Mouse (Mus musculus): ENCODE data around the gene Tmcc1. TPM values are rescaled to one million over a fixed set of nuclear protein-coding genes. Genes with fewer than 3 reads are reported as not detected.

Tmcc1 gene
- polyA plus RNA-seq, 1 experiment from 2014 or later = 35.0 TPM

DNA sequence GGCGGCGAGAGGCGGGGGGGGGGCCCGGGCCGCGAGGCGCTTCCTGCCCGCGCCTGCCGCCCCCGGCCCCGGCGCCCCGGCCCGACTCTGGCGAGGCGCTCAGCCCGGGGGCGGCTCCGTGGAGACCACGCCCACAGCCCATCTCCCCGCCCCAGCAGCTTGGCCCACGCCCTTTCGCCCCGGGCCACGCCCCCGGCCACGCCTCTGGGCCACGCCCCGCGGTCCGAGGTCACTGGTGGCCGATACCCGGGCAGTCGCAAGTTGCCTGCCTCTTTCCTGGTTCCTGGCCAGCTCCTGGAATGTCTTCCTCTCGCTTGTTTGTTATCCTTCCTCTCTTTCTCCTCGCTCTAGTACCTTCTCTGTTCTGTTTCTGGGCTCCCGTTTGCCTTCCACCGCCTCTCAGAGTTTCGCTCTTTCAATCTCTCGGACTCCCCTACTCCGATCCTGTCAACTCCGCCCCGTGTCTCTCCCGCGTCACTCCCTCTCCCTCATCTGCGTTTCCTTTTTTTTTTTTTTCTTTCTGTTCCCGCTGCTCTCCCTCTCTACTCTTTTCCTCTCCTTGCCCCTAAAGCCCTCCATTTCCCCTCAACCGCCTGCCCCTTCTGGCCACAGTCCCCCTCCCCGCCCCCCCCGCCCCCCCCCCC is 198.3 kb downstream of the Tmcc1 start, which contains the start of gene Plxnd1:
TSS of gene Plxnd1 (minus strand) at position 129 of the 644 bp plus-strand sequence.
- Histone ChIP-seq H3K4me1 (replicated peaks) (peaks cover 57% of the 10 kb centered on the region), H3K9me3 (no peaks in the 10 kb centered on the region), H3K27ac (peak within 1 kb of the TSS; percentile 40), H3K4me3 (peak within 1 kb of the TSS; percentile 55), H3K9ac (peak within 1 kb of the TSS; percentile 70), H3K4me2 (peak within 1 kb of the TSS; percentile 88), H3K27me3 (peaks cover 71% of the 10 kb centered on the region), H3K36me3 (no peaks in the 10 kb centered on the region)
- ATAC-seq (ENCODE audit: low FRiP score) = peak; percentile 41
- WGBS = under 1% methylated on average over 26 of the region's 51 CpGs

- Histone ChIP-seq H3K4me1 (replicated peaks) (peaks cover 57% of the 10 kb centered on the region), H3K9me3 (no peaks in the 10 kb centered on the region), H3K4me3 (peak overlapping the region; percentile 55), H3K27me3 (peaks cover 71% of the 10 kb centered on the region), H3K9ac (peak overlapping the region; percentile 70), H3K36me3 (no peaks in the 10 kb centered on the region), H3K4me2 (peak overlapping the region; percentile 88), H3K27ac (peak overlapping the region; percentile 35)
- peak; percentile 4; the same call in 1 of the 2 replicates for ATAC-seq (ENCODE audit: low FRiP score)
- 1% methylated on average over 74 of the region's 93 CpGs for WGBS
Observed at GRCm38 (mm10) chr6:115994146-115994876, 199.0 kb downstream of the Tmcc1 start.

DNA sequence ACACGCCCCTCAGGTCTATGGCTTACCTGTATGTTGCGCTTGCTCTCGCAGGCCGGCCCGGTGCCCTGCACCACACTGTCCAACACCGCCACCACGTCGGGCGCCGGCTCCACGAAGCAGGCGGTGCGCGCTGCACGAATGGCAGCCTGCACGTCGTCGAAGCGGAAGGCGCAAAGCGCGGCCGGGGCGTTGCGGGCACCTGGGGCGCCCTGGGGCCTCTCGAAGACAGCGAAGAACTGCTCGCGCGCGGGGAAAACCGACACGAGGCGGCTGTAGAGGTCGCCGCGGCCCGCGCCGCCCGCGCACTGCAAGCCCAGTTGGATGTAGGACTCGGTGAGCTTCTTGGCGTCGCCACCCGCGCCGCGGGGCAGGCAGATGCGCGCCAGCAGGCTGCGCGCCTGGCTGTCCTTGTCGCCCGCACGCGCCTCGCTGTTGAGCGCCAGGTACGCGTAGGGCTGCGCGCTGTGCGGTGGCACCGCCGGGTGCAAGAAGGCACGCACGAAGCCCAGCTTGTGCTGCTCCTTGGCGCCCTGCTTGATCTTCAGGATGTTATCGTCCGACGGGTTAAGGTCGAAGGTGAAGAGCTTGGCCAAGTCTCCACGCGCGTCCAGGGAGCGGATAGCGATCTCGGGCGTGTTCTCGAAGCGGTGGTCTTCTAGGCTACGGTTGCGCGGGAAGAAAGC is 199.7 kb downstream of the Tmcc1 start:
- Histone ChIP-seq H3K27ac (peak overlapping the region; percentile 35), H3K27me3 (peaks cover 71% of the 10 kb centered on the region), H3K9ac (peak overlapping the region; percentile 70), H3K4me3 (peak overlapping the region; percentile 55), H3K36me3 (no peaks in the 10 kb centered on the region), H3K9me3 (no peaks in the 10 kb centered on the region), H3K4me2 (peak overlapping the region; percentile 88), H3K4me1 (replicated peaks) (peaks cover 51% of the 10 kb centered on the region)
- under 1% methylated on average over 83 of the region's 86 CpGs for WGBS
- no peak for ATAC-seq (ENCODE audit: low FRiP score)

DNA sequence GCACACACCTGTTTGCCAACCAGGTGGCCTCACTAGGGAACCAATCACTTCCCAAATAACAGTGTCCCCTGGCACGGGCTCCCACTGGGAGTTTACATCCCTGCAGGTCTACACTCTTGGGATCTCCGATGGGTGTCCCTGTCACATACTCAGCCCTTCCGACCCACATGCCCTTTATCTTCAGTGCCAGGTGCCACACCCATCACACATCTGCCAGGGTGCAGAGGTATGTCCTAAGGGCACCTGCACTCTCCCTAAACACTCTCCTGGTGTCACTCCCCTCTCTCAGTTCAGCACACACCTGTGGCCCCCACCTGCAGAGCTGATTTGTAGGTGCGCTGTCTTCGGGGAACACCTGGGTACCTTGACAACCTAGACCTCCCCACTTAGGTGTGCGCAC is 200.3 kb downstream of the Tmcc1 start:
- H3K9ac ChIP-seq = peak overlapping the region; percentile 70; the same call in 1 of the 2 replicates
- H3K4me2 ChIP-seq = peak overlapping the region; percentile 88
- H3K36me3 ChIP-seq = no peaks in the 10 kb centered on the region
- no peak for ATAC-seq (ENCODE audit: low FRiP score)
- peaks cover 44% of the 10 kb centered on the region for H3K4me1 ChIP-seq (replicated peaks)
- 52% methylated on average over 6 of the region's 6 CpGs for WGBS
- peaks cover 67% of the 10 kb centered on the region for H3K27me3 ChIP-seq
- H3K27ac ChIP-seq = no peak overlapping the region
- H3K4me3 ChIP-seq = peak overlapping the region; percentile 55
- no peaks in the 10 kb centered on the region for H3K9me3 ChIP-seq

GRCm38 (mm10) chr6:115991881-115992620 is 201.2 kb downstream of the Tmcc1 start:
- H3K36me3 ChIP-seq = no peaks in the 10 kb centered on the region
- peaks cover 60% of the 10 kb centered on the region for H3K27me3 ChIP-seq
- H3K4me2 ChIP-seq = peak overlapping the region; percentile 88
- peak overlapping the region; percentile 26; the same call in 1 of the 2 replicates for H3K27ac ChIP-seq
- H3K4me1 ChIP-seq (replicated peaks) = peaks cover 46% of the 10 kb centered on the region
- H3K9me3 ChIP-seq = no peaks in the 10 kb centered on the region
- no peak for ATAC-seq (ENCODE audit: low FRiP score)
- H3K9ac ChIP-seq = peak overlapping the region; percentile 70
- WGBS = 30% methylated on average over 10 of the region's 10 CpGs
- H3K4me3 ChIP-seq = peak overlapping the region; percentile 55

DNA sequence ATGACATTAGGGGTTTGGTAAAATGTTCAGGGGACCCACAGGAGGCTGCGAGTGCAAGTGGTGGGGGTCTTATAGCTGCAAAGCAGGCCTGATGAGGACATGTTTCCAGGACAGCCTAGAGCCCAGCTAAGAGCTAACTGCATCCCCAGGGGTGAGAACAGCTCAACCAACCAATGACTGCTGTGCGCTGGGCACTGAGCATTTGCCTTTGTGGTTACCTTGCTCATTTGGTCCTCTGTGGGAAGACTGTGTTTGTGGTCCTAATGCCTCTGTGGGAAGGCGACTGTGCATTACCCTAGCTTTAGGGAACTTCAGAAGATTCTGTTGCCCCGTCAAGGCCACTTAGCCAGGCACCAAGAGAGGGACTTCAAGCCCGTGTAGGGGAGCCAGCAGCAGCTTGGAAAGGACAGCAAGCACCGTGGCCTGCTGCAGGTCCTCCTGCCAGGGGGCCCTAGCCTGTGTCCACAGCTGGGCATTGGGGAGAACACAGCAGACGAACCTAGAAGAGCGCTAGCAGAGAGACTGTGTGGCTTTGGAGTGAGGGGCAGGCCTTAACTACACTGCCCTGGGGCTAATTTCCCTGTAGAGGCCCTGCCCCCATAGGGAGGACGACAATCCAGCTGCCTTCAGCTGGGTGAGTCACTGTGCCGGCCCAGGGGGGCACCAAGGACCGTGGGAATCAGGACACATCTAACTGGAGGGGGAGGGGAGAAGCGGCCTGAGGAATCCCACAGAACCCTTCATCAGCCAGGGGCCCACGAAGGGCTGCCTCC is 202.0 kb downstream of the Tmcc1 start:
- peaks cover 56% of the 10 kb centered on the region for H3K27me3 ChIP-seq
- peak overlapping the region; percentile 26; the same call in 1 of the 2 replicates for H3K27ac ChIP-seq
- 30% methylated on average over 13 of the region's 13 CpGs for WGBS
- H3K9me3 ChIP-seq = no peaks in the 10 kb centered on the region
- peak overlapping the region; percentile 55 for H3K4me3 ChIP-seq
- peaks cover 53% of the 10 kb centered on the region for H3K4me1 ChIP-seq (replicated peaks)
- peak overlapping the region; percentile 70 for H3K9ac ChIP-seq
- no peaks in the 10 kb centered on the region for H3K36me3 ChIP-seq
- ATAC-seq (ENCODE audit: low FRiP score) = no peak
- peak overlapping the region; percentile 88 for H3K4me2 ChIP-seq

DNA sequence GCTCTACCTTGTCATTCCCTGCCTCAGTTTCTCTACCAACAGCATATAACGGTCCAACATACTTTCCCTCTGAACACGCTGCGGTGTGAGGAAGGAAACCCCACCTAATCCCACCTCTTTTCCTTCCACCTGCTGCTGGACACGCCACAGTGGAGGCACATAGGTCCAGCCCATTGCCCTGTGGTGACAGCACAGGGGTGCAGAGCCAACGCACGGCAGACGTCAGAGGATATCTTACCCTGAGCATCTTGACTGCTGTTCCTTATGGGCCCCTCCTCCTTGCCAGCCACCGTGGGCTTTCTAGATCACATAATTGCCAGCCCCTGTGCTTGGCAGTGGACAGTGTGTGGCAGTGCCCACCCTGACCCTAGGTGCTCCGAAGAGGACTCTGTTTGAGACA is 202.8 kb downstream of the Tmcc1 start:
- Histone ChIP-seq H3K4me1 (replicated peaks) (peaks cover 61% of the 10 kb centered on the region), H3K27ac (no peak overlapping the region), H3K9ac (peak overlapping the region; percentile 35; the same call in 1 of the 2 replicates), H3K4me2 (peak overlapping the region; percentile 88), H3K36me3 (no peaks in the 10 kb centered on the region), H3K9me3 (no peaks in the 10 kb centered on the region), H3K27me3 (peaks cover 48% of the 10 kb centered on the region), H3K4me3 (no peak overlapping the region; the same call in none of the 2 replicates)
- WGBS = 89% methylated on average over 9 of the region's 9 CpGs
- no peak for ATAC-seq (ENCODE audit: low FRiP score)

GRCm38 (mm10) chr6:115990056-115990455 is 203.2 kb downstream of the Tmcc1 start:
- H3K27me3 ChIP-seq = peaks cover 47% of the 10 kb centered on the region
- peak overlapping the region; percentile 88 for H3K4me2 ChIP-seq

DNA sequence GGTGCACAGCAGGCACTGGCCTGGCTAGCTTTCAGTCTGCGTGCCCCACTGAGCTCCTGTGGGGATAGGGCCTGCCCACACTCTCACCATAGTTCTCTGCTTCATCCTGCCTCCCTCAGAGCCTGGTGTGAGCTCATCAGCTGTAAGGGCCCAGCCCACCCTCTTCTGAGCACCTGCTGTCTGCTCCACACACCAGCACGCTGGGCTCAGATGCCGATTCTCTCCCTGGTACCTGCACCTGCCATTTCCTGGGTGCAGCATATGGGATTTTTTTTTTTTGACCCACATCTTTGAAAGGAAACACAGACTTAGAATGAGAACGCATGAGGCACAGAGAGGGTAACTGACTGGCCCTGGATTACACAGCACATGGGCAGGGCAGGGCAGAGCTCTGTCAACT is 203.7 kb downstream of the Tmcc1 start:
- ATAC-seq (ENCODE audit: low FRiP score) = no peak
- Histone ChIP-seq H3K27ac (no peak overlapping the region), H3K36me3 (no peaks in the 10 kb centered on the region), H3K4me1 (replicated peaks) (peaks cover 65% of the 10 kb centered on the region), H3K9ac (no peak overlapping the region), H3K4me3 (no peak overlapping the region), H3K4me2 (no peak overlapping the region), H3K9me3 (no peaks in the 10 kb centered on the region), H3K27me3 (peaks cover 43% of the 10 kb centered on the region)
- 55% methylated on average over 4 of the region's 4 CpGs for WGBS

More at GRCm38 (mm10) chr6:115990056-115990455, 203.2 kb downstream of the Tmcc1 start:
- no peaks in the 10 kb centered on the region for H3K9me3 ChIP-seq
- ATAC-seq (ENCODE audit: low FRiP score) = no peak
- H3K27ac ChIP-seq = no peak overlapping the region
- no peaks in the 10 kb centered on the region for H3K36me3 ChIP-seq
- H3K9ac ChIP-seq = peak overlapping the region; percentile 35; the same call in 1 of the 2 replicates
- H3K4me3 ChIP-seq = no peak overlapping the region
- H3K4me1 ChIP-seq (replicated peaks) = peaks cover 63% of the 10 kb centered on the region
- WGBS = 80% methylated on average over 3 of the region's 3 CpGs

- Histone ChIP-seq H3K27me3 (peaks cover 37% of the 10 kb centered on the region), H3K4me3 (no peak overlapping the region), H3K36me3 (no peaks in the 10 kb centered on the region), H3K27ac (no peak overlapping the region), H3K9ac (no peak overlapping the region), H3K4me1 (replicated peaks) (peaks cover 61% of the 10 kb centered on the region), H3K9me3 (no peaks in the 10 kb centered on the region), H3K4me2 (no peak overlapping the region)
- 69% methylated on average over 5 of the region's 5 CpGs for WGBS
- no peak for ATAC-seq (ENCODE audit: low FRiP score)
Observed at GRCm38 (mm10) chr6:115989032-115989431, 204.3 kb downstream of the Tmcc1 start.
